Mouse (Mus musculus) hindbrain, embryonic 12.5 days (tissue): Measurements from ENCODE around the gene Tubgcp3. TPM values are rescaled to one million over a fixed set of nuclear protein-coding genes. Genes with fewer than 3 reads are reported as not detected.

Experiments
- ATAC-seq: fragments of 200-750 bp; cut with Nextera tagmentation; 2 replicates; pipeline ENCODE4 v1.8.0; 2017; ENCODE audit warnings: moderate TSS enrichment; ENCODE audit not compliant: low FRiP score
- H3K27ac ChIP-seq: fragments of 300-500 bp; sonication (generic); 2 replicates; pipeline ENCODE4 v1.5.1; 2016; ENCODE audit warnings: mild to moderate bottlenecking
- H3K27me3 ChIP-seq: fragments of 300-500 bp; sonication (generic); 2 replicates; pipeline ENCODE4 v1.6.1; 2016; ENCODE audit warnings: mild to moderate bottlenecking
- H3K36me3 ChIP-seq: fragments of 300-500 bp; sonication (generic); 2 replicates; pipeline ENCODE4 v1.6.1; 2016; ENCODE audit warnings: mild to moderate bottlenecking
- H3K4me1 ChIP-seq: fragments of 300-500 bp; sonication (generic); 2 replicates; pipeline ENCODE4 v1.6.1; 2016
- H3K4me2 ChIP-seq: fragments of 300-500 bp; sonication (generic); replicated peaks from 2 replicates; pipeline ENCODE4 v1.6.1; 2016; ENCODE audit warnings: mild to moderate bottlenecking
- H3K4me3 ChIP-seq: fragments of 300-500 bp; sonication (generic); 2 replicates; pipeline ENCODE4 v1.5.1; 2016; ENCODE audit warnings: mild to moderate bottlenecking
- H3K9ac ChIP-seq: fragments of 300-500 bp; sonication (generic); 2 replicates; pipeline ENCODE4 v1.6.1; 2016; ENCODE audit warnings: mild to moderate bottlenecking, moderate library complexity
- H3K9me3 ChIP-seq: fragments of 300-500 bp; sonication (generic); replicated peaks from 2 replicates; pipeline ENCODE4 v1.6.1; 2016; ENCODE audit warnings: mild to moderate bottlenecking
- WGBS: fragments of 180-500 bp; shearing (Covaris S2); methylation state at CpG from one replicate; pipeline ENCODE4 v1.1.7; 2016; 5-methylcytosine and 5-hydroxymethylcytosine counted together
- microRNA-seq: library from miRNA; unstranded; fragments of <30 nt; microRNA quantifications from one replicate; pipeline ENCODE4, GENCODE M21; 2017
- polyA plus RNA-seq: library from polyadenylated mRNA; unstranded; fragments of >200 nt; fragmentation: Nextera tagmentation; extraction: Ambion mirVana; gene quantifications from 2 replicates; pipeline ENCODE4 v1.2.1, GENCODE M21; 2016

Gene Tubgcp3
- polyA plus RNA-seq, 1 experiment from 2014 or later: 49.1 TPM

- no peaks in the 10 kb centered on the region for H3K9me3 ChIP-seq
- H3K4me3 ChIP-seq: no peak overlapping the region
- no peak overlapping the region for H3K9ac ChIP-seq
- no peak for ATAC-seq
- no peaks in the 10 kb centered on the region for H3K27me3 ChIP-seq
- no peak overlapping the region for H3K27ac ChIP-seq
- no peak overlapping the region for H3K4me2 ChIP-seq
- H3K4me1 ChIP-seq: peaks cover 3% of the 10 kb centered on the region; the same call in 1 of the 2 replicates
- 64% methylated on average over 5 of the region's 5 CpGs for WGBS
- H3K36me3 ChIP-seq: no peaks in the 10 kb centered on the region
Measured at GRCm38 (mm10) chr8:12576003-12576402, 96.0 kb downstream of the Tubgcp3 start.

GRCm38 (mm10) chr8:12572814-12573534 is 99.1 kb downstream of the Tubgcp3 start, which contains the start of gene Spaca7:
Gene Spaca7 (plus strand): TSS chr8:12573029.
- Histone ChIP-seq H3K9me3 (no peaks in the 10 kb centered on the region), H3K27me3 (peaks cover 4% of the 10 kb centered on the region; the same call in 1 of the 2 replicates), H3K9ac (no peak within 1 kb of the TSS), H3K36me3 (no peaks in the 10 kb centered on the region), H3K4me2 (no peak within 1 kb of the TSS), H3K27ac (no peak within 1 kb of the TSS), H3K4me1 (no peaks in the 10 kb centered on the region), H3K4me3 (no peak within 1 kb of the TSS)
- no peak for ATAC-seq
- WGBS: 73% methylated on average over 14 of the region's 14 CpGs

- Histone ChIP-seq H3K4me1 (no peaks in the 10 kb centered on the region), H3K4me3 (no peak overlapping the region), H3K9me3 (no peaks in the 10 kb centered on the region), H3K4me2 (no peak overlapping the region), H3K27me3 (peaks cover 37% of the 10 kb centered on the region), H3K36me3 (no peaks in the 10 kb centered on the region), H3K27ac (no peak overlapping the region), H3K9ac (no peak overlapping the region)
- no peak for ATAC-seq
- 52% methylated on average over 7 of the region's 7 CpGs for WGBS
Measured at GRCm38 (mm10) chr8:12566509-12566908, 105.5 kb downstream of the Tubgcp3 start.

- no peak overlapping the region for H3K4me3 ChIP-seq
- H3K27me3 ChIP-seq: peaks cover 47% of the 10 kb centered on the region
- 69% methylated on average over 10 of the region's 10 CpGs for WGBS
- no peak overlapping the region for H3K9ac ChIP-seq
- no peaks in the 10 kb centered on the region for H3K9me3 ChIP-seq
- ATAC-seq: no peak
- H3K4me2 ChIP-seq: no peak overlapping the region
- H3K4me1 ChIP-seq: no peaks in the 10 kb centered on the region
- H3K36me3 ChIP-seq: no peaks in the 10 kb centered on the region
- H3K27ac ChIP-seq: no peak overlapping the region
Measured at GRCm38 (mm10) chr8:12565488-12565887, 106.6 kb downstream of the Tubgcp3 start.

GRCm38 (mm10) chr8:12564307-12564706 is 107.7 kb downstream of the Tubgcp3 start:
- H3K9ac ChIP-seq: no peak overlapping the region
- 0 out of 2 replicates have a peak, but pooled peaks have one; percentile 58 for ATAC-seq
- WGBS: 4% methylated on average over 4 of the region's 4 CpGs
- H3K36me3 ChIP-seq: no peaks in the 10 kb centered on the region
- peaks cover 57% of the 10 kb centered on the region for H3K27me3 ChIP-seq
- no peak overlapping the region for H3K4me2 ChIP-seq
- H3K4me3 ChIP-seq: no peak overlapping the region
- H3K27ac ChIP-seq: no peak overlapping the region
- no peaks in the 10 kb centered on the region for H3K4me1 ChIP-seq
- H3K9me3 ChIP-seq: no peaks in the 10 kb centered on the region

Small RNAs within 50 kb of the gene (microRNA-seq; reads per million reads assigned to microRNA genes)
- gene Gm26483: not detected

Other genes starting within 250 kb of the Tubgcp3 start
- not detected in 2 replicates for gene Spaca7, start 99.2 kb downstream of the Tubgcp3 start, polyA plus RNA-seq
- gene Atp11a, start 84.8 kb upstream of the Tubgcp3 start, polyA plus RNA-seq: 15.3 and 17.6 TPM in 2 replicates
- gene Mcf2l, start 201.6 kb upstream of the Tubgcp3 start, polyA plus RNA-seq: 98.3 TPM in 2 replicates